15 mouse cellular contexts compared by ENCODE assay signal in the genomic region with DNA sequence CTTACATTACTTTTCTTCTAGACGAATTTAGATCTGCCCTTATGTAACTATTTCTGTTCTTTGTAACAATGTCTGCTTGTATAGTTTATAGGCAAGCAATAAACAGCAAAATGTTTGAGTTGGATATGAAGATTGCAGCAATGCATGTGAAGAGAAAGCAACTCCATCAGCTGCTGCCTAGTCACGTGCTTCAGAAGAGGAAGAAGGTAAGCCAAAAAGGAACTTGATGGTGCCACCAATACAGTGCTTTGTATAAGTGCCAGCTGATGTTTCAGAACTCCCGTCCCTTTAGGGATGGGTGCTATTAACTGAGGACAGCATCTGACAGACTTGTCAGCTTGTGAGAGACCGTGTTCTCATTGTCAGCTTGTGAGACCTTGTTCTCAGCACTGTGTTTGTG.
"Had no signal": no experiment of that assay in that cellular context is flagged by ENCODE, and none has a peak within 500 bp of the region (broad histone marks: within the 10 kb centered on the region; RNA-seq: fewer than 3 reads in every experiment).

No protein-coding gene starts in this region.

- H3K9ac ChIP-seq: liver, embryonic 13.5 days; lung, embryonic 14.5 days had no signal

- H3K9me3 ChIP-seq: liver, embryonic 13.5 days; megakaryocyte, embryonic 14.5 days; midbrain, embryonic 10.5 days had no signal

- H3K27ac ChIP-seq: kidney, postnatal 0 days; layer of hippocampus, adult 2 months; liver, embryonic 13.5 days; midbrain, embryonic 10.5 days had no signal

- H3K27me3 ChIP-seq: liver, embryonic 13.5 days; megakaryocyte, embryonic 14.5 days had no signal

- DNase-seq: kidney, adult 2 months; kidney, postnatal 25 days; layer of hippocampus, adult 9-11 months; liver, embryonic 13.5 days; lung, embryonic 14.5 days; midbrain, embryonic 14.5 days; right cerebral cortex, adult 18-20 months; right cerebral cortex, postnatal 14 days; spleen, adult 18-20 months; thymus, adult 18-20 months; thymus, postnatal 4 days had no signal

- H3K4me3 ChIP-seq: layer of hippocampus, adult 2 months; liver, embryonic 13.5 days; megakaryocyte, embryonic 14.5 days; midbrain, embryonic 10.5 days had no signal

- H3K4me1 ChIP-seq: midbrain, embryonic 10.5 days had no signal
